Mouse (Mus musculus): ENCODE measurements around the gene Prcc.

GRCm38 (mm10) chr3:87812873-87813272 lies 72.5 kb downstream of the Prcc start:
- TF ChIP-seq CTCF (IDR thresholded peaks at IDR 0.05; ENCODE audit: control insufficient read depth, insufficient read depth, low read length): no peak
- no peak for TF ChIP-seq POLR2A (IDR thresholded peaks at IDR 0.05; ENCODE audit: borderline replicate concordance, control insufficient read depth, low read depth, low read length)

All from bone marrow, adult 2 months (tissue).